Mouse (Mus musculus) adrenal gland (tissue): ENCODE measurements at regions not wholly inside any gene's neighbourhood (a gene's known extent, or its start where the extent isn't known, plus 50 kb on each side); places are given as distances from the start of the nearest gene placed in this dataset.
"Not testable (repeated sequence)": the region's sequence is repeated elsewhere in the genome, so short reads cannot be mapped to it uniquely, and the experiment has no call there.

Experiments
- intact Hi-C: fragments of 180-260 bp; cut with DNase I; formaldehyde crosslinking; loops from one replicate; pipeline ENCODE4 v1.15.1; 2025

- intact Hi-C loops: no loop called here
Observed at GRCm38 (mm10) chr19:27694478-27694877, 264.9 kb upstream of the Pum3 start.

- intact Hi-C loops: no loop called here
Observed at GRCm38 (mm10) chr19:27693706-27694105, 264.1 kb upstream of the Pum3 start.

GRCm38 (mm10) chr19:27692944-27693343, 263.3 kb upstream of the Pum3 start:
- intact Hi-C loops: no loop called here

GRCm38 (mm10) chr19:27683426-27683825, 253.8 kb upstream of the Pum3 start:
- intact Hi-C loops: loop anchor here (5.0 kb wide), 1 partner anchor 236 kb away; no protein-coding TSS in a partner anchor

GRCm38 (mm10) chr19:27679427-27679826, 249.8 kb upstream of the Pum3 start:
- intact Hi-C loops: no loop called here

GRCm38 (mm10) chr19:27672679-27673190, 243.1 kb upstream of the Pum3 start:
- intact Hi-C loops: no loop called here

- intact Hi-C loops: no loop called here
Observed at GRCm38 (mm10) chr19:27663296-27663695, 233.7 kb upstream of the Pum3 start.

GRCm38 (mm10) chr19:27641001-27641400, 211.4 kb upstream of the Pum3 start:
- intact Hi-C loops: no loop called here

- intact Hi-C loops: no loop called here
Observed at GRCm38 (mm10) chr19:27633105-27633504, 203.5 kb upstream of the Pum3 start.

- intact Hi-C loops: no loop called here
Observed at GRCm38 (mm10) chr19:27627626-27628025, 198.0 kb upstream of the Pum3 start.

GRCm38 (mm10) chr19:27617522-27617921, 187.9 kb upstream of the Pum3 start:
- intact Hi-C loops: no loop called here

GRCm38 (mm10) chr19:27606933-27607332, 177.3 kb upstream of the Pum3 start:
- intact Hi-C loops: no loop called here

GRCm38 (mm10) chr19:27603296-27603695, 173.7 kb upstream of the Pum3 start:
- intact Hi-C loops: no loop called here

- intact Hi-C loops: no loop called here
Observed at GRCm38 (mm10) chr19:27601551-27601950, 171.9 kb upstream of the Pum3 start.

GRCm38 (mm10) chr19:27600386-27600785, 170.8 kb upstream of the Pum3 start:
- intact Hi-C loops: not testable (repeated sequence)

GRCm38 (mm10) chr19:27599639-27600308, 170.1 kb upstream of the Pum3 start:
- intact Hi-C loops: no loop called here

GRCm38 (mm10) chr19:27598350-27598749, 168.7 kb upstream of the Pum3 start:
- intact Hi-C loops: no loop called here

GRCm38 (mm10) chr19:27585566-27585965, 155.9 kb upstream of the Pum3 start:
- intact Hi-C loops: no loop called here

- intact Hi-C loops: no loop called here
Observed at GRCm38 (mm10) chr19:27582111-27582500, 152.5 kb upstream of the Pum3 start.

- intact Hi-C loops: no loop called here
Observed at GRCm38 (mm10) chr19:27581362-27582110, 151.9 kb upstream of the Pum3 start.

GRCm38 (mm10) chr19:27576478-27576877, 146.9 kb upstream of the Pum3 start:
- intact Hi-C loops: no loop called here

GRCm38 (mm10) chr19:27566929-27567328, 137.3 kb upstream of the Pum3 start:
- intact Hi-C loops: no loop called here

- intact Hi-C loops: no loop called here
Observed at GRCm38 (mm10) chr19:27566060-27566459, 136.4 kb upstream of the Pum3 start.
